Mouse (Mus musculus) heart, adult 2 months (tissue): ENCODE data around the gene Bid. TPM values are rescaled to one million over a fixed set of nuclear protein-coding genes. Genes with fewer than 3 reads are reported as not detected.

Source experiments
- DNase-seq, 2 experiments: peaks; one replicate each; pipeline ENCODE4 v3.0.0; 2021
- H3K27ac ChIP-seq: fragments of 200-600 bp; 2 replicates; pipeline ENCODE4 v1.8.1; 2022
- H3K27me3 ChIP-seq: fragments of 200-500 bp; 2 replicates; pipeline ENCODE4 v1.6.1; 2012; ENCODE audit warnings: mild to moderate bottlenecking, low read length, inconsistent platforms, mixed read lengths; ENCODE audit not compliant: control insufficient read depth, insufficient read depth
- H3K36me3 ChIP-seq: fragments of 200-500 bp; 2 replicates; pipeline ENCODE4 v1.6.1; 2012; ENCODE audit warnings: low read length, inconsistent platforms; ENCODE audit not compliant: control insufficient read depth, insufficient read depth
- H3K4me1 ChIP-seq: fragments of 200-500 bp; 2 replicates; pipeline ENCODE4 v1.6.1; 2011; ENCODE audit warnings: low read length; ENCODE audit not compliant: control insufficient read depth, insufficient read depth
- H3K4me3 ChIP-seq: fragments of 200-600 bp; 2 replicates; pipeline ENCODE4 v1.8.1; 2022
- H3K79me2 ChIP-seq: fragments of 200-500 bp; replicated peaks from 2 replicates; pipeline ENCODE4 v1.6.1; 2012; ENCODE audit warnings: mild to moderate bottlenecking, inconsistent platforms, low read length, moderate library complexity, mixed read lengths; ENCODE audit not compliant: control insufficient read depth, insufficient read depth
- H3K9ac ChIP-seq: fragments of 200-500 bp; 2 replicates; pipeline ENCODE4 v1.6.1; 2012; ENCODE audit warnings: low read depth, mild to moderate bottlenecking, control low read depth, inconsistent platforms, low read length, mixed read lengths
- CTCF ChIP-seq: fragments of 200-600 bp; IDR thresholded peaks from 2 replicates; pipeline ENCODE4 v1.8.1; 2022; ENCODE audit warnings: antibody characterized with exemption, mild to moderate bottlenecking, moderate library complexity
- EP300 ChIP-seq: fragments of 200-500 bp; IDR thresholded peaks from 2 replicates; pipeline ENCODE4 v1.6.1; 2011; ENCODE audit warnings: low read depth, low read length, control low read depth; ENCODE audit not compliant: insufficient read depth
- POLR2A ChIP-seq: fragments of 200-500 bp; IDR thresholded peaks from 2 replicates; pipeline ENCODE4 v1.6.1; 2011; ENCODE audit warnings: mild to moderate bottlenecking, low read depth, low read length, control low read depth; ENCODE audit not compliant: insufficient read depth
- WGBS: fragments of 180-500 bp; shearing (Covaris S2); methylation state at CpG from one replicate; pipeline ENCODE4 v1.1.7; 2018; 5-methylcytosine and 5-hydroxymethylcytosine counted together
- intact Hi-C: fragments of 180-260 bp; cut with DNase I; formaldehyde crosslinking; loops from one replicate; pipeline ENCODE4 v1.15.1; 2025
- polyA plus RNA-seq: library from polyadenylated mRNA; depleted of rRNA; stranded (reverse); fragments of >200 nt; gene quantifications from 2 replicates; pipeline ENCODE4 v1.2.3, GENCODE M21; 2012
- total RNA-seq, 2 experiments: library from RNA; stranded (reverse); gene quantifications; 2 replicates each; pipeline ENCODE4 v1.2.3; 2021

Gene Bid
- total and polyA plus RNA-seq, 3 experiments = 0.65 to 1.5 (median 1.1) TPM

- Histone ChIP-seq H3K79me2 (no peaks in the 10 kb centered on the region), H3K27me3 (no peaks in the 10 kb centered on the region), H3K4me1 (no peaks in the 10 kb centered on the region), H3K4me3 (no peak overlapping the region), H3K27ac (no peak overlapping the region), H3K36me3 (no peaks in the 10 kb centered on the region), H3K9ac (no peak overlapping the region)
- 78% methylated on average over 11 of the region's 11 CpGs for WGBS
- no peak for DNase-seq
- intact Hi-C loops = loop anchor here (5.0 kb wide), 1 partner anchor 53 kb away; no protein-coding TSS in a partner anchor
- TF ChIP-seq POLR2A (no peak), CTCF (no peak), EP300 (no peak)
These were observed 12.7 kb downstream of the Bid start for GRCm38 (mm10) chr6:120903961-120904360.

GRCm38 (mm10) chr6:120903450-120903912 is 13.2 kb downstream of the Bid start:
- no peak overlapping the region for H3K27ac ChIP-seq
- WGBS = 36% methylated on average over 5 of the region's 5 CpGs
- DNase-seq = peak in 1 of 2 experiments; percentile 23

GRCm38 (mm10) chr6:120901776-120902645 is 14.6 kb downstream of the Bid start:
- no peak overlapping the region for H3K4me3 ChIP-seq
- H3K36me3 ChIP-seq = no peaks in the 10 kb centered on the region
- H3K79me2 ChIP-seq = no peaks in the 10 kb centered on the region
- no peak overlapping the region for H3K27ac ChIP-seq
- TF ChIP-seq EP300 (no peak), CTCF (no peak), POLR2A (no peak)
- H3K27me3 ChIP-seq = no peaks in the 10 kb centered on the region
- no peak for DNase-seq
- intact Hi-C loops = loop anchor here (5.0 kb wide), 1 partner anchor 55 kb away; no protein-coding TSS in a partner anchor
- no peak overlapping the region for H3K9ac ChIP-seq
- no peaks in the 10 kb centered on the region for H3K4me1 ChIP-seq
- WGBS = 89% methylated on average over 14 of the region's 14 CpGs

More at GRCm38 (mm10) chr6:120903450-120903912, 13.2 kb downstream of the Bid start:
- Histone ChIP-seq H3K9ac (no peak overlapping the region), H3K36me3 (no peaks in the 10 kb centered on the region), H3K79me2 (no peaks in the 10 kb centered on the region), H3K4me3 (no peak overlapping the region), H3K27me3 (no peaks in the 10 kb centered on the region), H3K4me1 (no peaks in the 10 kb centered on the region)
- TF ChIP-seq EP300 (no peak), CTCF (peak; percentile 73)
- intact Hi-C loops = loop anchor here (5.0 kb wide), 1 partner anchor 54 kb away; no protein-coding TSS in a partner anchor

- TF ChIP-seq POLR2A (no peak), EP300 (0 out of 2 replicates have a peak, but pooled peaks have one; percentile 30), CTCF (peak; percentile 92)
- Histone ChIP-seq H3K27ac (no peak overlapping the region), H3K79me2 (no peaks in the 10 kb centered on the region), H3K27me3 (no peaks in the 10 kb centered on the region), H3K4me1 (no peaks in the 10 kb centered on the region), H3K36me3 (no peaks in the 10 kb centered on the region), H3K9ac (no peak overlapping the region), H3K4me3 (no peak overlapping the region)
- intact Hi-C loops = loop anchor here (2.0 to 10.0 kb wide), 3 partner anchors 226 to 361 kb away; no protein-coding TSS in a partner anchor
- 70% methylated on average over 6 of the region's 6 CpGs for WGBS
- DNase-seq = peak in 1 of 2 experiments; percentile 23
These were observed 18.3 kb downstream of the Bid start for GRCm38 (mm10) chr6:120898188-120898833.

- Histone ChIP-seq H3K79me2 (no peaks in the 10 kb centered on the region), H3K27ac (no peak overlapping the region), H3K4me1 (no peaks in the 10 kb centered on the region), H3K36me3 (no peaks in the 10 kb centered on the region), H3K27me3 (no peaks in the 10 kb centered on the region), H3K9ac (no peak overlapping the region), H3K4me3 (no peak overlapping the region)
- intact Hi-C loops = loop anchor here (10.0 kb wide), 1 partner anchor 230 kb away; no protein-coding TSS in a partner anchor
- TF ChIP-seq POLR2A (no peak), CTCF (no peak), EP300 (no peak)
- DNase-seq = no peak
- 83% methylated on average over 9 of the region's 9 CpGs for WGBS
These were observed 22.1 kb downstream of the Bid start for GRCm38 (mm10) chr6:120894524-120894923.
